Mouse (Mus musculus) neural tube, embryonic 13.5 days (tissue): Measurements from ENCODE around the gene Teddm1b. TPM values are rescaled to one million over a fixed set of nuclear protein-coding genes. Genes with fewer than 3 reads are reported as not detected.

ENCODE experiments used
- ATAC-seq: fragments of 200-750 bp; cut with Nextera tagmentation; 2 replicates; pipeline ENCODE4 v1.8.0; 2017; ENCODE audit warnings: low read depth, mild to moderate bottlenecking, moderate TSS enrichment, moderate library complexity
- H3K27ac ChIP-seq: fragments of 300-500 bp; sonication (generic); replicated peaks from 2 replicates; pipeline ENCODE4 v1.5.1; 2015; ENCODE audit warnings: moderate library complexity, mild to moderate bottlenecking, inconsistent platforms
- H3K27me3 ChIP-seq: fragments of 300-500 bp; sonication (generic); 2 replicates; pipeline ENCODE4 v1.6.1; 2015; ENCODE audit warnings: mild to moderate bottlenecking, inconsistent platforms
- H3K36me3 ChIP-seq: fragments of 300-500 bp; sonication (generic); 2 replicates; pipeline ENCODE4 v1.6.1; 2015; ENCODE audit warnings: mild to moderate bottlenecking, inconsistent platforms
- H3K4me1 ChIP-seq: fragments of 300-500 bp; sonication (generic); replicated peaks from 2 replicates; pipeline ENCODE4 v1.6.1; 2015; ENCODE audit warnings: inconsistent platforms
- H3K4me2 ChIP-seq: fragments of 300-500 bp; sonication (generic); 2 replicates; pipeline ENCODE4 v1.6.1; 2015; ENCODE audit warnings: inconsistent platforms, mild to moderate bottlenecking, moderate library complexity
- H3K4me3 ChIP-seq: fragments of 300-500 bp; sonication (generic); 2 replicates; pipeline ENCODE4 v1.5.1; 2015; ENCODE audit warnings: mild to moderate bottlenecking, inconsistent platforms
- H3K9ac ChIP-seq: fragments of 300-500 bp; sonication (generic); 2 replicates; pipeline ENCODE4 v1.6.1; 2015; ENCODE audit warnings: moderate library complexity, mild to moderate bottlenecking, inconsistent platforms
- H3K9me3 ChIP-seq: fragments of 300-500 bp; sonication (generic); 2 replicates; pipeline ENCODE4 v1.6.1; 2016; ENCODE audit warnings: inconsistent platforms
- WGBS: fragments of 180-500 bp; shearing (Covaris S2); methylation state at CpG from one replicate; pipeline ENCODE4 v1.1.7; 2015; 5-methylcytosine and 5-hydroxymethylcytosine counted together
- polyA plus RNA-seq: library from polyadenylated mRNA; unstranded; fragments of >200 nt; fragmentation: Nextera tagmentation; extraction: Ambion mirVana; gene quantifications from 2 replicates; pipeline ENCODE4 v1.2.1, GENCODE M21; 2015

Gene Teddm1b
- polyA plus RNA-seq, 1 experiment from 2014 or later: 0.29 TPM

- Histone ChIP-seq H3K27ac (no peak overlapping the region), H3K4me3 (no peak overlapping the region), H3K9me3 (no peaks in the 10 kb centered on the region), H3K27me3 (no peaks in the 10 kb centered on the region), H3K9ac (no peak overlapping the region), H3K4me2 (no peak overlapping the region), H3K36me3 (peaks cover 80% of the 10 kb centered on the region), H3K4me1 (peaks cover 31% of the 10 kb centered on the region)
- 90% methylated on average over 3 of the region's 3 CpGs for WGBS
- ATAC-seq: no peak
Measured at GRCm38 (mm10) chr1:153905884-153906283, 31.7 kb downstream of the Teddm1b start.

GRCm38 (mm10) chr1:153908208-153908607 lies 34.1 kb downstream of the Teddm1b start:
- Histone ChIP-seq H3K4me2 (no peak overlapping the region), H3K4me3 (no peak overlapping the region), H3K9me3 (no peaks in the 10 kb centered on the region), H3K4me1 (peaks cover 7% of the 10 kb centered on the region), H3K9ac (no peak overlapping the region), H3K36me3 (peaks cover 89% of the 10 kb centered on the region), H3K27me3 (no peaks in the 10 kb centered on the region), H3K27ac (no peak overlapping the region)
- 78% methylated on average over 6 of the region's 6 CpGs for WGBS
- no peak for ATAC-seq

- ATAC-seq: no peak
- Histone ChIP-seq H3K4me2 (no peak overlapping the region), H3K9me3 (no peaks in the 10 kb centered on the region), H3K27me3 (no peaks in the 10 kb centered on the region), H3K4me1 (peaks cover 2% of the 10 kb centered on the region; the same call in 1 of the 2 replicates), H3K27ac (no peak overlapping the region), H3K36me3 (peaks cover 83% of the 10 kb centered on the region), H3K9ac (no peak overlapping the region), H3K4me3 (no peak overlapping the region)
- WGBS: 93% methylated on average over 4 of the region's 4 CpGs
Measured at GRCm38 (mm10) chr1:153908741-153909140, 34.6 kb downstream of the Teddm1b start.

GRCm38 (mm10) chr1:153909213-153909962 lies 35.2 kb downstream of the Teddm1b start:
- no peak overlapping the region for H3K4me3 ChIP-seq
- no peaks in the 10 kb centered on the region for H3K4me1 ChIP-seq
- H3K27ac ChIP-seq: no peak overlapping the region
- ATAC-seq: no peak
- no peak overlapping the region for H3K4me2 ChIP-seq
- H3K9ac ChIP-seq: no peak overlapping the region
- H3K36me3 ChIP-seq: peaks cover 77% of the 10 kb centered on the region
- H3K9me3 ChIP-seq: no peaks in the 10 kb centered on the region
- no peaks in the 10 kb centered on the region for H3K27me3 ChIP-seq
- 90% methylated on average over 10 of the region's 10 CpGs for WGBS

- 93% methylated on average over 9 of the region's 9 CpGs for WGBS
- H3K4me1 ChIP-seq: no peaks in the 10 kb centered on the region
- ATAC-seq: no peak
- H3K36me3 ChIP-seq: peaks cover 72% of the 10 kb centered on the region
- no peaks in the 10 kb centered on the region for H3K9me3 ChIP-seq
- H3K4me2 ChIP-seq: no peak overlapping the region
- no peak overlapping the region for H3K27ac ChIP-seq
- no peaks in the 10 kb centered on the region for H3K27me3 ChIP-seq
- H3K9ac ChIP-seq: no peak overlapping the region
- H3K4me3 ChIP-seq: no peak overlapping the region
Measured at GRCm38 (mm10) chr1:153909963-153910291, 35.8 kb downstream of the Teddm1b start.

- H3K36me3 ChIP-seq: peaks cover 67% of the 10 kb centered on the region
- no peak overlapping the region for H3K4me2 ChIP-seq
- no peak overlapping the region for H3K27ac ChIP-seq
- H3K9me3 ChIP-seq: no peaks in the 10 kb centered on the region
- 97% methylated on average over 5 of the region's 5 CpGs for WGBS
- H3K9ac ChIP-seq: no peak overlapping the region
- no peak for ATAC-seq
- no peaks in the 10 kb centered on the region for H3K4me1 ChIP-seq
- H3K4me3 ChIP-seq: no peak overlapping the region
- H3K27me3 ChIP-seq: no peaks in the 10 kb centered on the region
Measured at GRCm38 (mm10) chr1:153910423-153910822, 36.3 kb downstream of the Teddm1b start.

- H3K36me3 ChIP-seq: peaks cover 57% of the 10 kb centered on the region
Measured at GRCm38 (mm10) chr1:153911276-153911795, 37.2 kb downstream of the Teddm1b start.

GRCm38 (mm10) chr1:153913869-153914268 lies 39.7 kb downstream of the Teddm1b start:
- Histone ChIP-seq H3K27me3 (no peaks in the 10 kb centered on the region), H3K9me3 (no peaks in the 10 kb centered on the region), H3K27ac (no peak overlapping the region), H3K36me3 (peaks cover 32% of the 10 kb centered on the region), H3K9ac (no peak overlapping the region), H3K4me1 (no peaks in the 10 kb centered on the region), H3K4me3 (no peak overlapping the region), H3K4me2 (no peak overlapping the region)
- 88% methylated on average over 3 of the region's 3 CpGs for WGBS
- no peak for ATAC-seq

More at GRCm38 (mm10) chr1:153911276-153911795, 37.2 kb downstream of the Teddm1b start:
- Histone ChIP-seq H3K4me3 (no peak overlapping the region), H3K27me3 (no peaks in the 10 kb centered on the region), H3K4me2 (no peak overlapping the region), H3K27ac (no peak overlapping the region), H3K9ac (no peak overlapping the region), H3K9me3 (no peaks in the 10 kb centered on the region), H3K4me1 (no peaks in the 10 kb centered on the region)
- ATAC-seq: no peak
- 88% methylated on average over 6 of the region's 6 CpGs for WGBS

- WGBS: 78% methylated on average over 3 of the region's 3 CpGs
- Histone ChIP-seq H3K9ac (no peak overlapping the region), H3K4me1 (no peaks in the 10 kb centered on the region), H3K4me2 (no peak overlapping the region), H3K4me3 (no peak overlapping the region), H3K27me3 (no peaks in the 10 kb centered on the region), H3K9me3 (no peaks in the 10 kb centered on the region), H3K36me3 (no peaks in the 10 kb centered on the region), H3K27ac (no peak overlapping the region)
- no peak for ATAC-seq
Measured at GRCm38 (mm10) chr1:153918521-153919206, 44.5 kb downstream of the Teddm1b start.

- Histone ChIP-seq H3K4me2 (no peak overlapping the region), H3K4me1 (no peaks in the 10 kb centered on the region), H3K27me3 (no peaks in the 10 kb centered on the region), H3K36me3 (no peaks in the 10 kb centered on the region), H3K9me3 (no peaks in the 10 kb centered on the region), H3K4me3 (no peak overlapping the region), H3K27ac (no peak overlapping the region), H3K9ac (no peak overlapping the region)
- no peak for ATAC-seq
- 91% methylated on average over 3 of the region's 3 CpGs for WGBS
Measured at GRCm38 (mm10) chr1:153921642-153922041, 47.5 kb downstream of the Teddm1b start.

GRCm38 (mm10) chr1:153922571-153923021 lies 48.5 kb downstream of the Teddm1b start:
- ATAC-seq: no peak
- H3K36me3 ChIP-seq: no peaks in the 10 kb centered on the region
- WGBS: 61% methylated on average over 5 of the region's 5 CpGs

More at GRCm38 (mm10) chr1:153922571-153923021, 48.5 kb downstream of the Teddm1b start:
- H3K9ac ChIP-seq: no peak overlapping the region
- no peak overlapping the region for H3K27ac ChIP-seq
- no peak overlapping the region for H3K4me3 ChIP-seq
- H3K9me3 ChIP-seq: no peaks in the 10 kb centered on the region
- H3K4me2 ChIP-seq: no peak overlapping the region
- no peaks in the 10 kb centered on the region for H3K27me3 ChIP-seq
- no peaks in the 10 kb centered on the region for H3K4me1 ChIP-seq
